Mouse (Mus musculus) kidney, adult 9 months (tissue): Measurements from ENCODE around the gene Ush2a.

Experiments used
- DNase-seq: peaks from one replicate; pipeline ENCODE4 v3.0.0; 2022

Ush2a gene

GRCm38 (mm10) chr1:188387820-188388471 is 126.1 kb downstream of the Ush2a start:
- no peak for DNase-seq

- no peak for DNase-seq
Measured at GRCm38 (mm10) chr1:188390080-188390479, 128.3 kb downstream of the Ush2a start.

GRCm38 (mm10) chr1:188407176-188407575 is 145.4 kb downstream of the Ush2a start:
- DNase-seq: no peak

GRCm38 (mm10) chr1:188407613-188408386 is 146.0 kb downstream of the Ush2a start:
- no peak for DNase-seq

GRCm38 (mm10) chr1:188410547-188410946 is 148.7 kb downstream of the Ush2a start:
- no peak for DNase-seq

- no peak for DNase-seq
Measured at GRCm38 (mm10) chr1:188420543-188420942, 158.7 kb downstream of the Ush2a start.

- no peak for DNase-seq
Measured at GRCm38 (mm10) chr1:188428172-188428571, 166.3 kb downstream of the Ush2a start.

- DNase-seq: no peak
Measured at GRCm38 (mm10) chr1:188430689-188431088, 168.9 kb downstream of the Ush2a start.

GRCm38 (mm10) chr1:188447964-188448363 is 186.1 kb downstream of the Ush2a start:
- no peak for DNase-seq

- no peak for DNase-seq
Measured at GRCm38 (mm10) chr1:188456466-188457175, 194.8 kb downstream of the Ush2a start.

GRCm38 (mm10) chr1:188457221-188458008 is 195.6 kb downstream of the Ush2a start:
- DNase-seq: no peak

GRCm38 (mm10) chr1:188461203-188461602 is 199.4 kb downstream of the Ush2a start:
- no peak for DNase-seq

- no peak for DNase-seq
Measured at GRCm38 (mm10) chr1:188464653-188465052, 202.8 kb downstream of the Ush2a start.

- no peak for DNase-seq
Measured at GRCm38 (mm10) chr1:188468371-188468783, 206.6 kb downstream of the Ush2a start.

- no peak for DNase-seq
Measured at GRCm38 (mm10) chr1:188504958-188505357, 243.1 kb downstream of the Ush2a start.

- no peak for DNase-seq
Measured at GRCm38 (mm10) chr1:188518792-188519191, 257.0 kb downstream of the Ush2a start.

- no peak for DNase-seq
Measured at GRCm38 (mm10) chr1:188527451-188527850, 265.6 kb downstream of the Ush2a start.

GRCm38 (mm10) chr1:188529606-188530131 is 267.8 kb downstream of the Ush2a start:
- no peak for DNase-seq

- DNase-seq: no peak
Measured at GRCm38 (mm10) chr1:188537021-188537420, 275.2 kb downstream of the Ush2a start.

- no peak for DNase-seq
Measured at GRCm38 (mm10) chr1:188539621-188540020, 277.8 kb downstream of the Ush2a start.

GRCm38 (mm10) chr1:188541492-188541891 is 279.7 kb downstream of the Ush2a start:
- DNase-seq: no peak

- DNase-seq: no peak
Measured at GRCm38 (mm10) chr1:188543364-188543763, 281.5 kb downstream of the Ush2a start.

- no peak for DNase-seq
Measured at GRCm38 (mm10) chr1:188549686-188550085, 287.9 kb downstream of the Ush2a start.
